Mouse (Mus musculus) effector memory CD4-positive, alpha-beta T cell, adult 5 months (primary cell): Measurements from ENCODE around the gene Eif4enif1. TPM values are rescaled to one million over a fixed set of nuclear protein-coding genes. Genes with fewer than 3 reads are reported as not detected.

Experiments
- polyA plus RNA-seq: library from polyadenylated mRNA; unstranded; fragments of 100-300 nt; shearing (Covaris generic); gene quantifications from one replicate; pipeline ENCODE4 v1.2.1, GENCODE M21; 2017

The Eif4enif1 gene
- polyA plus RNA-seq, result 31.9 TPM

DNA sequence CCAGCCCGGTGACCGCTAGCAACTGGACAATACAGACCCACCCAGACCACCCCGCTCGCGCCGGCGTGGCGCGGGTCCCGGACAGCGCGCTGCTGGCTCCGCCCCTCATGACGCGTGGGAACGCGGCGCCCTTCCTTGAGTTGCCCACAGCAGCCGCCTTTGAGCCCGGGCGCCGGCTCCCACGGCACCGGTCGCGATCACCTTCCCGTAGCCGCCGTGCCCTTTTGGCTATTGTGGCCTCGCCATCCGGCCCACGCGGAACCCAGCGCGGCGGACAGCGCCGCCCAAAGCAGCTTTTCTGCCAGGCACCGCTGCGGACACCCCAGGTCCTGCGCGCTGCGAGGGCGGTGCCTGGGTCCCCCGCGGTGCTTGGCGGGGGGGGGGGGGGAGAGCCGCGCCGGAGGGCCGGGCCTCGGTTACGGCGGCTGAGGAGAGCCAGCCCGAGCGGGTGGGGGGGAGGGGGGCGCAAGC is at the start of gene Eif4enif1:
Eif4enif1 (plus strand) TSS at position 162 of the 471 bp plus-strand sequence.

DNA sequence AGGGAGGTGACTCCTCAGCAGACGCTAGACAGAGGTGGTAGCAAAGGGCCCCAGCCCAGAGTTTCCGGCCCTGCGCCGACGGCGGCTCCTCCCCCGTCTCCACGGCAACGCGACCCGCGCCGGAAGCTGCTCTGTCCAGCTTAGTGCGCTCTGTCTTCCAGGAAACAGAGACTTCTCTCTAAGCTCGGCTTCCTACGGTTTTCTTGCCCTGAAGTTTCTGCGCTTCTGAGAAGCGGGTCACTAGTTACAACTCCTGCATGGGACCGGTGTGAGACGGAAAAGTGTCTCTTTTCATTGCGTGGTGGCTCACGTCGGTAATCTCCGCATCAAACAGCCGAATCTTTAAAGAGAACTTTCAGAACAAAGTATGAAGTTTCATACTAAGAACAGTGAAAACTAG is 8.8 kb upstream of the Eif4enif1 start, which contains the start of gene Sfi1:
Sfi1 (minus strand) TSS at position 101 of the 400 bp plus-strand sequence.

GRCm38 (mm10) chr11:3266079-3266685 is 64.0 kb downstream of the Eif4enif1 start, which contains the start of gene Drg1:
Drg1 (minus strand) TSS chr11:3266415.

DNA sequence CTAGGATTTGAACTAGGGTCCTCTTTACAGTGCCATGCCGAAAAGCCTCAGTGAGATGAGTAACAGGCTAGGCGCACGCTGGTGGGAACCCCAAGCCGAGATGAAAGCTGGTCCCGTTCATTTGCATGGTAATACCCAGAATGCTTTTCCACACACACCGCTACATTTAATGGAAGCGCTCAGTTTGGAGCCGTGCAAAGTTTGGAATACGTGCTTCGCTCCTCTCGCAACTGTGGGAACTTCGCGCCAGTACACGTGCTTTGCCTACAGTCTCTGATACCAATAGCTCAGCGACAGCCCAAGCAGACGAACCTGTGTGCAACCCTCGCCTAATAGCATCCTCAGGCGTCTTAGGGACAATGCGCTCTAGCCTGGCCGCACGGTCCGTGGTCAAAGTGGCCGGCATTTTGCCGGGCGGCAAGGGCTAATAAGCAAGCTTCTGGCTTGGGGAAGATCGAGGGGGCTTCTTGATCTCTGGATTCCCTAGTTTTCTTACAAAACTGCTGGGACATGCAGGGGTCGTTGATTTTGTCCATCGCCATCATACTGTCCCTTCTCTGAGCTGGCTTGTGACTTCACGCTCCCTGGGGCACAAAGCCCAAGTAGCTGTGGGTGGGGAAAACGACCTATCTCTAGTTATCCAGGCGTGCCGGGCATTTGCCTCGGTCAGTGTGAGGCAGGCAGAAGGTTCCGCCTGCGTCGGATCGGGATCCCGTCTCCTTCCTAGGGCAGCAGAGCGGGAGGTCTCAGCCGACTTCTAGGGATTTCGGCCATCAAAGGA is 86.5 kb downstream of the Eif4enif1 start, which contains the start of gene Patz1:
Patz1 (plus strand) TSS at position 354 of the 781 bp plus-strand sequence.

Other genes with a start within 250 kb of the Eif4enif1 start
- gene Sfi1, start 8.9 kb upstream of the Eif4enif1 start, polyA plus RNA-seq, result 34.7 TPM
- 89.7 TPM for gene Drg1, start 64.0 kb downstream of the Eif4enif1 start, polyA plus RNA-seq
- gene Patz1, start 86.5 kb downstream of the Eif4enif1 start, polyA plus RNA-seq, result 25.2 TPM
- gene Pik3ip1, start 128.0 kb downstream of the Eif4enif1 start, polyA plus RNA-seq, result 78.9 TPM
- gene Limk2, start 206.8 kb downstream of the Eif4enif1 start, polyA plus RNA-seq, result 51.5 TPM
- 25.4 TPM for gene Rnf185, start 250.0 kb downstream of the Eif4enif1 start, polyA plus RNA-seq